Mouse (Mus musculus): ENCODE data around the gene Fam205a1. TPM values are rescaled to one million over a fixed set of nuclear protein-coding genes. Genes with fewer than 3 reads are reported as not detected.

The Fam205a1 gene
- polyA plus RNA-seq, 1 experiment from 2014 or later, result not detected

Other genes with a start within 250 kb of the Fam205a1 start
- 3.2 TPM in 1 of 2 replicates, not detected in the other for gene Gm10591, start 241.7 kb downstream of the Fam205a1 start, polyA plus RNA-seq (2015; fragmentation: Nextera tagmentation; extraction: Ambion mirVana)
- 0.66 and 1.4 TPM in 2 replicates for gene Gm2564, start 224.2 kb downstream of the Fam205a1 start, polyA plus RNA-seq (2015; fragmentation: Nextera tagmentation; extraction: Ambion mirVana)
- not detected in 2 replicates for gene Ccl27b, start 198.6 kb downstream of the Fam205a1 start, polyA plus RNA-seq (2015; fragmentation: Nextera tagmentation; extraction: Ambion mirVana)
- 0.09 TPM in 1 of 2 replicates, not detected in the other for gene Il11ra2, start 192.0 kb downstream of the Fam205a1 start, polyA plus RNA-seq (2015; fragmentation: Nextera tagmentation; extraction: Ambion mirVana)
- gene 4930578G10Rik, start 118.3 kb downstream of the Fam205a1 start, polyA plus RNA-seq (2015; fragmentation: Nextera tagmentation; extraction: Ambion mirVana), result not detected in 2 replicates
- 0.75 and 1.1 TPM in 2 replicates for gene Ccl19, start 97.3 kb downstream of the Fam205a1 start, polyA plus RNA-seq (2015; fragmentation: Nextera tagmentation; extraction: Ambion mirVana)
- 70.3 and 73.7 TPM in 2 replicates for gene Ccl21a, start 79.9 kb downstream of the Fam205a1 start, polyA plus RNA-seq (2015; fragmentation: Nextera tagmentation; extraction: Ambion mirVana)
- gene Gm12394, start 2.9 kb upstream of the Fam205a1 start, polyA plus RNA-seq (2015; fragmentation: Nextera tagmentation; extraction: Ambion mirVana), result 0.05 and 0.12 TPM in 2 replicates
- 0.16 TPM in 1 of 2 replicates, not detected in the other for gene Fam205c, start 20.3 kb upstream of the Fam205a1 start, polyA plus RNA-seq (2015; fragmentation: Nextera tagmentation; extraction: Ambion mirVana)
- 0.73 and 1.0 TPM in 2 replicates for gene Phf24, start 62.8 kb upstream of the Fam205a1 start, polyA plus RNA-seq (2015; fragmentation: Nextera tagmentation; extraction: Ambion mirVana)
- 7.5 and 8.8 TPM in 2 replicates for gene Dnajb5, start 95.9 kb upstream of the Fam205a1 start, polyA plus RNA-seq (2015; fragmentation: Nextera tagmentation; extraction: Ambion mirVana)
- gene 1700022I11Rik, start 115.7 kb upstream of the Fam205a1 start, polyA plus RNA-seq (2015; fragmentation: Nextera tagmentation; extraction: Ambion mirVana), result 0.43 TPM in 1 of 2 replicates, not detected in the other
- 205 and 207 TPM in 2 replicates for gene Vcp, start 146.6 kb upstream of the Fam205a1 start, polyA plus RNA-seq (2015; fragmentation: Nextera tagmentation; extraction: Ambion mirVana)
- 5.2 and 6.2 TPM in 2 replicates for gene Fancg, start 156.6 kb upstream of the Fam205a1 start, polyA plus RNA-seq (2015; fragmentation: Nextera tagmentation; extraction: Ambion mirVana)
- gene Pigo, start 171.9 kb upstream of the Fam205a1 start, polyA plus RNA-seq (2015; fragmentation: Nextera tagmentation; extraction: Ambion mirVana), result 14.3 and 15.4 TPM in 2 replicates
- 119 and 120 TPM in 2 replicates for gene Stoml2, start 177.8 kb upstream of the Fam205a1 start, polyA plus RNA-seq (2015; fragmentation: Nextera tagmentation; extraction: Ambion mirVana)
- 5.9 and 6.3 TPM in 2 replicates for gene Fam214b, start 192.3 kb upstream of the Fam205a1 start, polyA plus RNA-seq (2015; fragmentation: Nextera tagmentation; extraction: Ambion mirVana)
- 1.5 TPM in 2 replicates for gene Unc13b, start 205.1 kb upstream of the Fam205a1 start, polyA plus RNA-seq (2015; fragmentation: Nextera tagmentation; extraction: Ambion mirVana)

All from intestine, postnatal 0 days (tissue).